Mouse (Mus musculus) MEL (cell line): ENCODE measurements around the gene P4ha2. TPM values are rescaled to one million over a fixed set of nuclear protein-coding genes. Genes with fewer than 3 reads are reported as not detected.
A peak's percentile ranks its signal among the peaks of the same experiment; 100 is the strongest.
"Not testable (repeated sequence)": the region's sequence is repeated elsewhere in the genome, so short reads cannot be mapped to it uniquely, and the experiment has no call there.

Experiments
- DNase-seq: peaks from one replicate; pipeline ENCODE4 v3.0.0; 2011; ENCODE audit warnings: low read depth, low spot score
- H3K27ac ChIP-seq: 2 replicates; pipeline ENCODE4 v1.5.1; 2012; ENCODE audit warnings: low read depth, mild to moderate bottlenecking, control low read depth, low read length, moderate library complexity; ENCODE audit not compliant: control insufficient read depth
- H3K27me3 ChIP-seq, 2 experiments: fragments of 150-350 bp in 1 of 2; sonication (generic) in 1 of 2; 2 replicates each; pipeline ENCODE4 v1.6.1; 2012; ENCODE audit warnings: low read length in 2 of 2, mild to moderate bottlenecking in 2 of 2, improper control_type of control experiment in 1 of 2, moderate library complexity in 1 of 2; ENCODE audit not compliant: insufficient read depth in 2 of 2, control insufficient read depth in 1 of 2
- H3K36me3 ChIP-seq, 2 experiments: 2 replicates each; pipeline ENCODE4 v1.6.1; 2012 to 2014; ENCODE audit warnings: low read length in 2 of 2, improper control_type of control experiment in 1 of 2, inconsistent platforms in 1 of 2, mild to moderate bottlenecking in 1 of 2; ENCODE audit not compliant: insufficient read depth in 2 of 2, control insufficient read depth in 1 of 2
- H3K4me1 ChIP-seq, 2 experiments: fragments of 150-350 bp in 1 of 2; sonication (generic) in 1 of 2; 2 replicates each; pipeline ENCODE4 v1.6.1; 2012; ENCODE audit warnings: low read length in 2 of 2, improper control_type of control experiment in 1 of 2, mild to moderate bottlenecking in 1 of 2; ENCODE audit not compliant: insufficient read depth in 2 of 2, control insufficient read depth in 1 of 2
- H3K4me3 ChIP-seq, 2 experiments: fragments of 150-350 bp in 1 of 2; sonication (generic) in 1 of 2; 2 replicates each; pipeline ENCODE4 v1.5.1; 2012; ENCODE audit warnings: low read depth in 2 of 2, low read length in 2 of 2, mild to moderate bottlenecking in 2 of 2, moderate library complexity in 2 of 2, control low read depth in 1 of 2, improper control_type of control experiment in 1 of 2; ENCODE audit not compliant: control insufficient read depth in 1 of 2, insufficient read depth in 1 of 2
- H3K79me2 ChIP-seq: 2 replicates; pipeline ENCODE4 v1.6.1; 2012; ENCODE audit warnings: mild to moderate bottlenecking, low read length, moderate library complexity; ENCODE audit not compliant: control insufficient read depth, poor library complexity, insufficient read depth
- H3K9ac ChIP-seq: 2 replicates; pipeline ENCODE4 v1.6.1; 2012; ENCODE audit warnings: low read depth, mild to moderate bottlenecking, control low read depth, low read length, moderate library complexity; ENCODE audit not compliant: control insufficient read depth, poor library complexity, severe bottlenecking
- H3K9me3 ChIP-seq: fragments of 150-350 bp; sonication (generic); replicated peaks from 2 replicates; pipeline ENCODE4 v1.6.1; 2012; ENCODE audit warnings: mild to moderate bottlenecking, low read length, improper control_type of control experiment, moderate library complexity; ENCODE audit not compliant: insufficient read depth
- BHLHE40 ChIP-seq: IDR thresholded peaks from 2 replicates; pipeline ENCODE4 v1.6.1; 2012; ENCODE audit warnings: low read depth, mild to moderate bottlenecking, inconsistent platforms, low read length, improper control_type of control experiment, borderline replicate concordance
- CHD1 ChIP-seq: IDR thresholded peaks from 2 replicates; pipeline ENCODE4 v1.6.1; 2012; ENCODE audit warnings: low read depth, mild to moderate bottlenecking, inconsistent platforms, low read length, improper control_type of control experiment
- CHD2 ChIP-seq: IDR thresholded peaks from 2 replicates; pipeline ENCODE4 v1.6.1; 2011; ENCODE audit warnings: low read length, improper control_type of control experiment
- CTCF ChIP-seq, 3 experiments: IDR thresholded peaks in 2 of 3; conservative IDR thresholded peaks in 1 of 3; 2 replicates each; pipeline ENCODE4 v1.5.1; 2011 to 2012; ENCODE audit warnings: low read length in 3 of 3, low read depth in 2 of 3, mild to moderate bottlenecking in 2 of 3, improper control_type of control experiment in 1 of 3, inconsistent platforms in 1 of 3, mixed read lengths in 1 of 3, moderate library complexity in 1 of 3; ENCODE audit not compliant: control insufficient read depth in 1 of 3, insufficient read depth in 1 of 3, poor library complexity in 1 of 3, severe bottlenecking in 1 of 3
- ELF1 ChIP-seq: IDR thresholded peaks from 2 replicates; pipeline ENCODE4 v1.6.1; 2014; ENCODE audit warnings: low read depth, mild to moderate bottlenecking, inconsistent platforms, low read length, improper control_type of control experiment, moderate library complexity
- EP300 ChIP-seq, 2 experiments: IDR thresholded peaks; 2 replicates each; pipeline ENCODE4 v1.6.1; 2011; ENCODE audit warnings: improper control_type of control experiment in 2 of 2, low read length in 2 of 2, low read depth in 1 of 2, mild to moderate bottlenecking in 1 of 2
- ETS1 ChIP-seq: IDR thresholded peaks from 2 replicates; pipeline ENCODE4 v1.6.1; 2012; ENCODE audit warnings: low read depth, mild to moderate bottlenecking, inconsistent platforms, low read length, improper control_type of control experiment, moderate library complexity
- GATA1 ChIP-seq: IDR thresholded peaks from 2 replicates; pipeline ENCODE4 v1.6.1; 2011; ENCODE audit warnings: low read depth, low read length, improper control_type of control experiment
- JUND ChIP-seq: IDR thresholded peaks from 2 replicates; pipeline ENCODE4 v1.6.1; 2011; ENCODE audit warnings: low read depth, mild to moderate bottlenecking, improper control_type of control experiment, low read length
- MAX ChIP-seq: IDR thresholded peaks from 2 replicates; pipeline ENCODE4 v1.6.1; 2011; ENCODE audit warnings: low read length, improper control_type of control experiment
- MAZ ChIP-seq: IDR thresholded peaks from 2 replicates; pipeline ENCODE4 v1.6.1; 2012; ENCODE audit warnings: low read depth, mild to moderate bottlenecking, inconsistent platforms, low read length, improper control_type of control experiment
- MYB ChIP-seq: IDR thresholded peaks from 2 replicates; pipeline ENCODE4 v1.6.1; 2011; ENCODE audit warnings: mild to moderate bottlenecking, low read depth, low read length, improper control_type of control experiment
- MYC ChIP-seq: IDR thresholded peaks from 2 replicates; pipeline ENCODE4 v1.6.1; 2011; ENCODE audit warnings: low read depth, mild to moderate bottlenecking, low read length, improper control_type of control experiment, moderate library complexity
- NRF1 ChIP-seq: IDR thresholded peaks from 2 replicates; pipeline ENCODE4 v1.6.1; 2014; ENCODE audit warnings: low read depth, mild to moderate bottlenecking, inconsistent platforms, low read length, improper control_type of control experiment, moderate library complexity; ENCODE audit not compliant: poor library complexity, insufficient read depth, severe bottlenecking
- POLR2A ChIP-seq, 2 experiments: IDR thresholded peaks; 2 replicates each; pipeline ENCODE4 v1.6.1; 2011 to 2012; ENCODE audit warnings: low read length in 2 of 2, mild to moderate bottlenecking in 2 of 2, control low read depth in 1 of 2, improper control_type of control experiment in 1 of 2, low read depth in 1 of 2, moderate library complexity in 1 of 2; ENCODE audit not compliant: control insufficient read depth in 1 of 2, insufficient read depth in 1 of 2, poor library complexity in 1 of 2
- POLR2AphosphoS5 ChIP-seq: IDR thresholded peaks from 2 replicates; pipeline ENCODE4 v1.6.1; 2012; ENCODE audit warnings: low read depth, borderline replicate concordance, mild to moderate bottlenecking, inconsistent platforms, low read length, moderate library complexity, mixed read lengths
- RAD21 ChIP-seq: IDR thresholded peaks from 2 replicates; pipeline ENCODE4 v1.6.1; 2011; ENCODE audit warnings: mild to moderate bottlenecking, low read depth, low read length, improper control_type of control experiment
- RCOR1 ChIP-seq: IDR thresholded peaks from 2 replicates; pipeline ENCODE4 v1.6.1; 2012; ENCODE audit warnings: low read depth, mild to moderate bottlenecking, inconsistent platforms, low read length, improper control_type of control experiment
- SIN3A ChIP-seq: IDR thresholded peaks from 2 replicates; pipeline ENCODE4 v1.6.1; 2012; ENCODE audit warnings: low read length, improper control_type of control experiment, inconsistent platforms
- TAL1 ChIP-seq: IDR thresholded peaks from 2 replicates; pipeline ENCODE4 v1.6.1; 2012; ENCODE audit warnings: mild to moderate bottlenecking, inconsistent platforms, low read length, moderate library complexity, mixed read lengths
- TBP ChIP-seq: IDR thresholded peaks from 2 replicates; pipeline ENCODE4 v1.8.0; 2011; ENCODE audit warnings: low read depth, low read length, improper control_type of control experiment
- TCF12 ChIP-seq: IDR thresholded peaks from 2 replicates; pipeline ENCODE4 v1.6.1; 2014; ENCODE audit warnings: low read depth, mild to moderate bottlenecking, inconsistent platforms, low read length, improper control_type of control experiment, moderate library complexity
- UBTF ChIP-seq: IDR thresholded peaks from 2 replicates; pipeline ENCODE4 v1.6.1; 2012; ENCODE audit warnings: low read depth, mild to moderate bottlenecking, inconsistent platforms, low read length, improper control_type of control experiment, moderate library complexity, borderline replicate concordance; ENCODE audit not compliant: insufficient read depth
- USF1 ChIP-seq: IDR thresholded peaks from 2 replicates; pipeline ENCODE4 v1.6.1; 2014; ENCODE audit warnings: low read depth, mild to moderate bottlenecking, inconsistent platforms, low read length, improper control_type of control experiment, moderate library complexity
- USF2 ChIP-seq, 2 experiments: IDR thresholded peaks; 2 replicates each; pipeline ENCODE4 v1.6.1; 2011 to 2012; ENCODE audit warnings: improper control_type of control experiment in 2 of 2, low read length in 2 of 2, borderline replicate concordance in 1 of 2, inconsistent platforms in 1 of 2, low read depth in 1 of 2, mild to moderate bottlenecking in 1 of 2; ENCODE audit not compliant: insufficient read depth in 1 of 2
- ZC3H11A ChIP-seq: IDR thresholded peaks from 2 replicates; pipeline ENCODE4 v1.6.1; 2012; ENCODE audit warnings: low read depth, mild to moderate bottlenecking, inconsistent platforms, low read length, improper control_type of control experiment
- ZKSCAN1 ChIP-seq: IDR thresholded peaks from 2 replicates; pipeline ENCODE4 v1.6.1; 2012; ENCODE audit warnings: low read depth, mild to moderate bottlenecking, inconsistent platforms, low read length, improper control_type of control experiment, moderate library complexity
- ZMIZ1 ChIP-seq: IDR thresholded peaks from 2 replicates; pipeline ENCODE4 v1.6.1; 2012; ENCODE audit warnings: low read depth, mild to moderate bottlenecking, inconsistent platforms, low read length, improper control_type of control experiment, moderate library complexity
- polyA plus RNA-seq, 2 experiments: library from polyadenylated mRNA; stranded (reverse) in 1 of 2; unstranded in 1 of 2; fragments of >175 nt in 1 of 2; fragments of >200 nt in 1 of 2; gene quantifications; 2 replicates each; pipeline versions ENCODE4 v1.2.1 to v1.2.4; 2012; ENCODE audit warnings: low replicate concordance in 2 of 2, low read depth in 1 of 2; ENCODE audit not compliant: insufficient read length in 2 of 2, insufficient read depth in 1 of 2, missing spikeins in 1 of 2
- total RNA-seq: library from RNA; depleted of rRNA; stranded (reverse); fragments of 300-350 nt; gene quantifications from 2 replicates; pipeline ENCODE4 v1.2.3, GENCODE M21; 2012

Gene P4ha2
- total and polyA plus RNA-seq, 3 experiments, result 18.6 to 57.8 TPM; not detected in 1

DNA sequence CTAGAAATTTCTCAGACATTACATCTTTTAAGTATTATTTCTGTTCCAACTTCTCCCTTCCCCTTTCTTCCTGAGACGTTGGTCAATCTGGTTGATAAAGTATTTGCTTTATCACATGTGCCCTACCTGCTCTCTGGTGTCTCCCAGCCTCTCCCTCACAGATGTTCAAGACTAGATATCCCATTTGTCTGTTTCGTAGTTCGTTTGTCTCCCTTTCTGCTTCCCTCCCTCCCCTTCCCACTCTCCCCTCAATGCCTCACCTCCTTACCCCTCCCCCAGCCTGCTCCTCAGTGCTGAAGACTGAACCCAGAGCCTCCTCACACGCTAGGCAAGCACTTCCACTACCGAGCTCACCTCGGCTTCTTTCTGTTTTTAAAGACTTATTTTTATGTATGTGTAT is 35.0 kb downstream of the P4ha2 start:
- peak; percentile 80 for DNase-seq
- Histone ChIP-seq H3K9me3 (no peaks in the 10 kb centered on the region), H3K36me3 (peaks cover 0 to 13% of the 10 kb centered on the region in 2 experiments; a peak in 2 of 4 replicates), H3K27ac (peak overlapping the region; percentile 69), H3K4me3 (peak overlapping the region; percentile 16 to 38; a peak in 3 of 4 replicates), H3K9ac (peak overlapping the region; percentile 38), H3K4me1 (peaks cover 14 to 21% of the 10 kb centered on the region in 2 experiments; a peak in 3 of 4 replicates), H3K79me2 (no peaks in the 10 kb centered on the region), H3K27me3 (no peaks in the 10 kb centered on the region)
- TF ChIP-seq JUND, result no peak
- TF ChIP-seq RAD21, result no peak; the same call in 1 of the 2 replicates
- TF ChIP-seq MAX, result peak; percentile 55
- peak; percentile 60; the same call in 1 of the 2 replicates for TF ChIP-seq BHLHE40
- TF ChIP-seq USF1, result peak; percentile 52; the same call in 1 of the 2 replicates
- TF ChIP-seq ZKSCAN1, result no peak
- TF ChIP-seq UBTF, result no peak
- TF ChIP-seq USF2 (IDR thresholded peaks at IDR 0.05; ENCODE audit: borderline replicate concordance in 1 of 2, insufficient read depth in 1 of 2, low read depth in 1 of 2, low read length in 2 of 2), result no peak
- no peak for TF ChIP-seq CTCF (IDR thresholded peaks at IDR 0.05 in 2 of 3, conservative IDR thresholded peaks at IDR 0.05 in 1 of 3; ENCODE audit: control insufficient read depth in 1 of 3, insufficient read depth in 1 of 3, low read depth in 2 of 3, low read length in 3 of 3, poor library complexity in 1 of 3, severe bottlenecking in 1 of 3)
- TF ChIP-seq TAL1, result peak; percentile 70
- peak; percentile 87 for TF ChIP-seq RCOR1
- TF ChIP-seq SIN3A, result peak; percentile 56
- no peak for TF ChIP-seq CHD1
- peak; percentile 91 for TF ChIP-seq GATA1
- peak; percentile 43; the same call in 1 of the 2 replicates for TF ChIP-seq CHD2
- no peak for TF ChIP-seq ZMIZ1
- TF ChIP-seq POLR2A (IDR thresholded peaks at IDR 0.05; ENCODE audit: control insufficient read depth in 1 of 2, insufficient read depth in 1 of 2, low read depth in 1 of 2, low read length in 2 of 2, poor library complexity in 1 of 2), result no peak
- TF ChIP-seq NRF1, result no peak
- TF ChIP-seq ELF1, result no peak
- no peak for TF ChIP-seq POLR2AphosphoS5
- TF ChIP-seq TBP, result no peak
- TF ChIP-seq MYB, result peak; percentile 85; the same call in 1 of the 2 replicates
- TF ChIP-seq ZC3H11A, result no peak
- peak; percentile 91 for TF ChIP-seq TCF12
- TF ChIP-seq MAZ, result peak; percentile 73; the same call in 1 of the 2 replicates
- peak; percentile 82 for TF ChIP-seq ETS1
- peak; percentile 66 for TF ChIP-seq MYC
- peak; percentile 92 to 95 for TF ChIP-seq EP300 (IDR thresholded peaks at IDR 0.05; ENCODE audit: low read depth in 1 of 2, low read length in 2 of 2)

DNA sequence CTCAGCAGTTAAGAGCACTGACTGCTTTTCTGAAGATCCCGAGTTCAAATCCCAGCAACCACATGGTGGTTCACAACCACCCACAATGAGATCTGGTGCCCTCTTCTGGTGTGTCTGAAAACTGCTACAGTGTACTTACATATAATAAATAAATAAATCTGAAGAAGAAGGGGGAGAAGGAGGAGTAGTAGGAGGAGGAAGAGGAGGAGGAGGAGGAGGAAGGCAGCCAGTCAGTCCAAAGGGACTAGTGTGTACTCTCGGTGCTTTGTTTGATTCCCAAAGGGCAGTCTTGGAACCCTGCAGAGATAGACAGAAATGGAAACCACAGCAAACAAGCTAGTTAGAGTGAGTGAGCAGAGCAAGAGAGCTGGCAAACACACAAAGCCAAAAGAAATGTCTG is 40.3 kb downstream of the P4ha2 start:
- H3K9ac ChIP-seq, H3K4me1 ChIP-seq, H3K27ac ChIP-seq, H3K79me2 ChIP-seq, H3K36me3 ChIP-seq, H3K4me3 ChIP-seq, H3K9me3 ChIP-seq, H3K27me3 ChIP-seq: not testable (repeated sequence)
- DNase-seq, result peak; percentile 78
